Mouse (Mus musculus): ENCODE data around the gene Skp2.

DNA sequence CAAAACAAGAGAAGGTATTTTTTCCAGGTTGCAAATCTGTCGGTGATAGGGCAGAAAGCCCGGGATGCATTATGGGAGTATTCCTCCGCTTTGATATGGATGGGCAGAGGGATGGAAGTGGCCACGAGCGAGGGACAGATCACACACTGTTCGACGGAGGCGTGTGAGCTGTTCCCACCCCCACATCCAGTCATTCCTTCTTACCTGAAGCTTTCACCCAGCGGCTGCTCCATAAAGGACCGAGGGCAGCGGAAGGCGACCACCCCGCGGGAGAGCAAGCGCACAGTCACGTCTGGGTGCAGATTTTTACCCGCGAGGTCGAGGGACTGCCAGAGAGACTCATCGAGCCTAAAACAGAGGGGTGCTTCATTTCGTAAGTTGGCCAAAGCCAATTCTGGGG, 30.4 kb downstream of the Skp2 start:
- no peak for TF ChIP-seq CTCF (IDR thresholded peaks at IDR 0.05; ENCODE audit: low read depth)
- TF ChIP-seq EP300 (IDR thresholded peaks at IDR 0.05; ENCODE audit: low read depth), result no peak

All from liver, postnatal 0 days (tissue).